ENCODE assay signal across 10 mouse cellular contexts in genomic region chr12:103823826-103824225, GRCm38 (mm10). TPM values are rescaled to one million over a fixed set of nuclear protein-coding genes. Genes with fewer than 3 reads are reported as not detected.
"Had no signal": no experiment of that assay in that cellular context is flagged by ENCODE, and none has a peak within 500 bp of the region (broad histone marks: within the 10 kb centered on the region; RNA-seq: fewer than 3 reads in every experiment).

No protein-coding gene starts in this region.

RNA-seq across cellular contexts. Expression of gene Serpina1b, which starts 6.3 kb away (rescaled TPM):
- total RNA-seq: layer of hippocampus, postnatal 25 days; left cerebral cortex, adult 2 months; left cerebral cortex, postnatal 14 days; megakaryocyte, adult 5-6 weeks had no signal
- polyA plus RNA-seq: limb, embryonic 10.5 days; midbrain, embryonic 14.5 days; myocyte; neural tube, embryonic 11.5 days; thymus, postnatal 0 days had no signal

RNA-seq across cellular contexts. Expression of gene Serpina1a, which starts 39.5 kb away (rescaled TPM):
- total RNA-seq: layer of hippocampus, postnatal 25 days; left cerebral cortex, adult 2 months; left cerebral cortex, postnatal 14 days; megakaryocyte, adult 5-6 weeks had no signal
- polyA plus RNA-seq: limb, embryonic 10.5 days; midbrain, embryonic 10.5 days; midbrain, embryonic 14.5 days; myocyte; neural tube, embryonic 11.5 days; thymus, postnatal 0 days had no signal

RNA-seq across cellular contexts. Expression of gene Serpina1d, which starts 50.4 kb away (rescaled TPM):
- total RNA-seq: layer of hippocampus, postnatal 25 days; left cerebral cortex, adult 2 months; left cerebral cortex, postnatal 14 days; megakaryocyte, adult 5-6 weeks had no signal
- polyA plus RNA-seq: limb, embryonic 10.5 days; midbrain, embryonic 10.5 days; midbrain, embryonic 14.5 days; neural tube, embryonic 11.5 days; thymus, postnatal 0 days had no signal
